Mouse (Mus musculus) liver, embryonic 14.5 days (tissue): ENCODE measurements around the gene Rbms2. TPM values are rescaled to one million over a fixed set of nuclear protein-coding genes. Genes with fewer than 3 reads are reported as not detected.

Experiments
- ATAC-seq: fragments of 200-750 bp; cut with Nextera tagmentation; 2 replicates; pipeline ENCODE4 v1.8.0; 2017; ENCODE audit warnings: moderate number of reproducible peaks, mild to moderate bottlenecking, moderate library complexity; ENCODE audit not compliant: insufficient read depth
- DNase-seq, 3 experiments: peaks; one replicate each; pipeline ENCODE4 v3.0.0-alpha.2; 2012 to 2013; ENCODE audit warnings: low read depth in 3 of 3, low spot score in 3 of 3
- H3K27ac ChIP-seq: fragments of 300-500 bp; sonication (generic); 2 replicates; pipeline ENCODE4 v1.5.1; 2014; ENCODE audit warnings: moderate library complexity, mild to moderate bottlenecking, control low read depth, inconsistent platforms
- H3K27me3 ChIP-seq: fragments of 300-500 bp; sonication (generic); 2 replicates; pipeline ENCODE4 v1.6.1; 2014; ENCODE audit warnings: mild to moderate bottlenecking, low read length, moderate library complexity; ENCODE audit not compliant: control insufficient read depth, insufficient read depth
- H3K36me3 ChIP-seq: fragments of 300-500 bp; sonication (generic); replicated peaks from 2 replicates; pipeline ENCODE4 v1.6.1; 2014; ENCODE audit warnings: low read depth; ENCODE audit not compliant: control insufficient read depth, insufficient read depth
- H3K4me1 ChIP-seq, 2 experiments: fragments of 200-500 bp in 1 of 2; fragments of 300-500 bp in 1 of 2; sonication (generic) in 1 of 2; replicated peaks; 2 replicates each; pipeline ENCODE4 v1.6.1; 2012 to 2014; ENCODE audit warnings: antibody characterized with exemption in 1 of 2, inconsistent platforms in 1 of 2, low read length in 1 of 2; ENCODE audit not compliant: control insufficient read depth in 2 of 2, insufficient read depth in 2 of 2
- H3K4me2 ChIP-seq: fragments of 300-500 bp; sonication (generic); 2 replicates; pipeline ENCODE4 v1.6.1; 2014; ENCODE audit warnings: low read depth, mild to moderate bottlenecking, control low read depth, moderate library complexity
- H3K4me3 ChIP-seq, 2 experiments: fragments of 200-500 bp in 1 of 2; fragments of 300-500 bp in 1 of 2; sonication (generic) in 1 of 2; 2 replicates each; pipeline ENCODE4 v1.5.1; 2012 to 2014; ENCODE audit warnings: low read depth in 2 of 2, low read length in 2 of 2, mild to moderate bottlenecking in 2 of 2, control low read depth in 1 of 2, inconsistent platforms in 1 of 2, moderate library complexity in 1 of 2; ENCODE audit not compliant: insufficient read depth in 1 of 2
- H3K9ac ChIP-seq: fragments of 300-500 bp; sonication (generic); replicated peaks from 2 replicates; pipeline ENCODE4 v1.6.1; 2014; ENCODE audit warnings: mild to moderate bottlenecking, control low read depth, moderate library complexity
- H3K9me3 ChIP-seq: fragments of 300-500 bp; sonication (generic); 2 replicates; pipeline ENCODE4 v1.6.1; 2016; ENCODE audit warnings: low read length, mixed read lengths; ENCODE audit not compliant: control insufficient read depth
- CTCF ChIP-seq: IDR thresholded peaks from 2 replicates; pipeline ENCODE4 v1.5.1; 2016; ENCODE audit warnings: antibody characterized with exemption, low read depth, control low read depth
- EP300 ChIP-seq: IDR thresholded peaks from 2 replicates; pipeline ENCODE4 v1.6.1; 2016; ENCODE audit warnings: antibody characterized with exemption, low read depth
- WGBS: fragments of 180-500 bp; shearing (Covaris S2); extraction: QIAGEN DNeasy Blood & Tissue Kit; methylation state at CpG from one replicate; pipeline ENCODE4 v1.1.7; 2014; ENCODE audit not compliant: insufficient replicate concordance; 5-methylcytosine and 5-hydroxymethylcytosine counted together
- polyA plus RNA-seq, 2 experiments: library from polyadenylated mRNA; depleted of rRNA in 1 of 2; stranded (reverse) in 1 of 2; unstranded in 1 of 2; fragments of >200 nt; fragmentation: Nextera tagmentation in 1 of 2; extraction: Ambion mirVana in 1 of 2; gene quantifications; 2 replicates each; pipeline versions ENCODE4 v1.2.1 to v1.2.3; 2012 to 2014

The Rbms2 gene
- polyA plus RNA-seq, 2 experiments, result 4.5 to 9.5 TPM

DNA sequence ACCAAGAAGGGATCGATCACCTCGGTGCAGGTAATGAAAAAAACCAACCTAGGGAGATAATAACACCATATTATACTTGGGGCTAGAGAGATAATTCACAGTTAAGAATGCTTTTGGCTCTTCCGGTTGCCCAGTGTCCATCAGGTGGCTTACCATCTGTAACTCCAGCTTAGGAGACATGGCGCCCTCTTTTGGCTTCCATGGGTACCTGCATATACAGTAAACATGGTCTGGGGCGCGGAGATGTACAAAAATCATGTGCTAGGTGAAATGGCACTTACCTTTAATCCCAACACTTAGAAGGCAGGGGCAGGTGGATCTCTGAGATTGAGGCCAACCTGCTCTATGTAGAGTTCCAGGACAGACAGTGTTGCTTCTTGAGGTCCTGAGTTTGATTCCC, 93.7 kb downstream of the Rbms2 start:
- DNase-seq, result no peak
- WGBS, result 70% methylated on average over 6 of the region's 6 CpGs
- Histone ChIP-seq H3K9ac (no peak overlapping the region), H3K27ac (no peak overlapping the region), H3K4me1 (peaks cover 20 to 26% of the 10 kb centered on the region in 2 experiments), H3K9me3 (no peaks in the 10 kb centered on the region), H3K4me2 (no peak overlapping the region), H3K27me3 (no peaks in the 10 kb centered on the region), H3K4me3 (no peak overlapping the region), H3K36me3 (peaks cover 59% of the 10 kb centered on the region)
- ATAC-seq, result no peak
- TF ChIP-seq EP300 (no peak), CTCF (peak; percentile 74)

DNA sequence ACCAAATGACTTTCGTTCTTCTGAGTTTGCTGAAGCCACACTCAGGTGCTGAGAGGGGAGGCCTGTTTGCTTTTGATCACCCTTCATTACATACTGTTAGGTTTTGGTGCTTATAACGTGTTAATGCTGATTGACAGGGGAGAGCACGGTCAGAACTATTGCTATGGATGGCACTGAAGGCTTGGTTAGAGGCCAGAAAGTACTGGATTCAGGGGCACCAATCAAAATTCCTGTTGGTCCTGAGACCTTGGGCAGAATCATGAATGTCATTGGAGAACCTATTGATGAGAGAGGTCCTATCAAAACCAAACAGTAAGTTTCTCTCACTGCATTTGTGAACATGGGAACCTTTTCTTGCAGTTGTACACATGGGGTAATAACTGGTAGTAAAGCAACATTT, 95.9 kb downstream of the Rbms2 start:
- Histone ChIP-seq H3K4me2 (peak overlapping the region; percentile 79), H3K27ac (peak overlapping the region; percentile 63), H3K4me1 (peaks cover 11 to 14% of the 10 kb centered on the region in 2 experiments), H3K4me3 (peak overlapping the region; percentile 92 to 95), H3K9me3 (no peaks in the 10 kb centered on the region), H3K9ac (peak overlapping the region; percentile 90), H3K36me3 (peaks cover 45% of the 10 kb centered on the region), H3K27me3 (no peaks in the 10 kb centered on the region)
- 0% methylated on average over 3 of the region's 3 CpGs for WGBS
- DNase-seq (no peak), ATAC-seq (no peak)
- TF ChIP-seq EP300 (no peak), CTCF (no peak)

DNA sequence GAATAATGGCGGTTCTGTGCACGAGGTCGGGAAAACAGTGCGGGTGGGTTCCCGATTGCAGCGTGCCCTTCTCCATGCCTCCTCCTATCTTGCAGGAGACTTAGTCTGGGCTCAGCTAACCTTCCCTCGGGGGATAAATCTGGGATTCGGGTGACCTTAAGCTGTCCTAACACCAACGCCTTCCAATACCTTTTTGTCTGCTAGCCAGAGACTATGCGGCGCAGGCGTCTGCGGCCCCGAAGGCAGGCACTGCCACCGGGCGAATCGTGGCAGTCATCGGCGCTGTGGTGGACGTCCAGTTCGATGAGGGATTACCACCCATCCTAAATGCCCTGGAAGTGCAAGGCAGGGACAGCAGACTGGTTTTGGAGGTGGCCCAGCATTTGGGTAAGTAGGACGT, 96.4 kb downstream of the Rbms2 start:
- H3K27ac ChIP-seq, result peak overlapping the region; percentile 63
- peaks cover 40% of the 10 kb centered on the region for H3K36me3 ChIP-seq
- H3K9me3 ChIP-seq, result no peaks in the 10 kb centered on the region
- WGBS, result under 1% methylated on average over 22 of the region's 22 CpGs
- H3K9ac ChIP-seq, result peak overlapping the region; percentile 90
- DNase-seq (no peak), ATAC-seq (peak; percentile 1; the same call in 1 of the 2 replicates)
- TF ChIP-seq EP300 (no peak), CTCF (0 out of 2 replicates have a peak, but pooled peaks have one; percentile 3)
- peak overlapping the region; percentile 79 for H3K4me2 ChIP-seq
- peak overlapping the region; percentile 92 to 95 for H3K4me3 ChIP-seq
- peaks cover 11 to 14% of the 10 kb centered on the region in 2 experiments for H3K4me1 ChIP-seq
- H3K27me3 ChIP-seq, result no peaks in the 10 kb centered on the region

DNA sequence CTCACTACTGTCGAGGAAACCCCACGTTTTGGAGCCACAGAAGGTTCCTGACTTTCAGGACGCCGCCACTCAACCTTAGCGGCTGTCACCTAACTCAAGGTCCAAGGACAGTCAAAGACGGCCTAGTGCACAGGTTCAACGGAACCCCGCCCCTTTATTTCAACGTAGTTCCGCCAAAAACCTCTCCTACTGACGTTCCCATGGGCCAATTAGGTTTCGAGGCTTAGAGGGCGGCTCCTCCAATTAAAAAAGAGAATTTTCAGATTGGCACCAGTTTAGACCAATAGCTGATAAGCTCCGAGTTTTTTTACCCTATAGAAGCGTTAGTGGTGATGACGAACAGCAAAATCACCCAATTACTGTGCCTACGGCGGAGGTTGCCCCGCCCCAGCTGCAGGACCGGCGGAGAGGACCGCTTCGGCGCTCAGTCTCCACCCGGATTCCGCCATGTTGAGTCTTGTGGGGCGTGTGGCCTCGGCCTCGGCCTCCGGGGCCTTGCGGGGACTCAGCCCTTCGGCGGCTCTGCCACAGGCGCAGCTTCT, 97.1 kb downstream of the Rbms2 start, which contains the start of gene Atp5b:
Gene Atp5b (plus strand): TSS at position 394 of the 542 bp plus-strand sequence.
- Histone ChIP-seq H3K9ac (peak within 1 kb of the TSS; percentile 90), H3K27ac (peak within 1 kb of the TSS; percentile 63), H3K4me2 (peak within 1 kb of the TSS; percentile 81), H3K27me3 (no peaks in the 10 kb centered on the region), H3K36me3 (peaks cover 33% of the 10 kb centered on the region), H3K9me3 (no peaks in the 10 kb centered on the region), H3K4me3 (peak within 1 kb of the TSS; percentile 92 to 95), H3K4me1 (peaks cover 9 to 14% of the 10 kb centered on the region in 2 experiments)
- TF ChIP-seq CTCF, result no peak
- TF ChIP-seq EP300, result peak; percentile 92
- under 1% methylated on average over 34 of the region's 34 CpGs for WGBS
- DNase-seq (peak; percentile 100), ATAC-seq (peak; percentile 97)

DNA sequence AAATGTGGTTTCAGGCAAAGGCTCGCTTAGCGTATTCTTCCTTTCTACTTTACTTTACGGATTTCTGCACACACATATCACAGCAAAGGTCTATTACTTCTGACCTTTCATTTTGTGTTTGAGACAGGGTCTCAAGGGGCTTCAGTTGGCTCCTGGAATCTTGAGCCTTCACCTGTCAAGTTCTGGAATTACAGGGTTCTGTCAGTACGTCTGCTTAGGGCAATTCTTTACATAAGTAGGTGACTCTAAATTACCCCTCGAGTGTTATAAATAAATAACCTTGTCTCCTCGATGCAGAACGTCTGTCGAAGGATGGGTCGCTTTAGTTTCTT, 97.7 kb downstream of the Rbms2 start:
- peak overlapping the region; percentile 74 to 91 for H3K4me3 ChIP-seq
- peak overlapping the region; percentile 72 for H3K9ac ChIP-seq
- peak overlapping the region; percentile 11 for H3K27ac ChIP-seq
- TF ChIP-seq EP300 (no peak), CTCF (no peak)
- peaks cover 9 to 14% of the 10 kb centered on the region in 2 experiments for H3K4me1 ChIP-seq
- DNase-seq (no peak), ATAC-seq (no peak)
- WGBS, result 2% methylated on average over 9 of the region's 9 CpGs
- H3K4me2 ChIP-seq, result peak overlapping the region; percentile 81
- H3K9me3 ChIP-seq, result no peaks in the 10 kb centered on the region
- no peaks in the 10 kb centered on the region for H3K27me3 ChIP-seq
- peaks cover 28% of the 10 kb centered on the region for H3K36me3 ChIP-seq
